22 mouse cellular contexts compared by ENCODE assay signal in genomic region chr1:162472949-162473348, GRCm38 (mm10). TPM values are rescaled to one million over a fixed set of nuclear protein-coding genes. Genes with fewer than 3 reads are reported as not detected.
A peak's percentile ranks its signal among the peaks of the same experiment; 100 is the strongest.
DNase-seq lines count a peak whose midpoint lies in the region; TF ChIP-seq lines count a peak whose summit lies in the region.
"Had no signal": no experiment of that assay in that cellular context is flagged by ENCODE, and none has a peak within 500 bp of the region (broad histone marks: within the 10 kb centered on the region; RNA-seq: fewer than 3 reads in every experiment).

No protein-coding gene starts in this region.

- TF ChIP-seq POLR2A in CH12.LX (IDR thresholded peaks at IDR 0.05; ENCODE audit: low read depth, low read length) (no peak), MEL (IDR thresholded peaks at IDR 0.05; ENCODE audit: control insufficient read depth in 1 of 2, insufficient read depth in 1 of 2, low read depth in 1 of 2, low read length in 2 of 2, poor library complexity in 1 of 2) (no peak)

- dilution Hi-C loops in CH12.LX (cut with MboI; ENCODE audit: extremely low pct_ligation_motif_present, extremely low pct_unique_long_range_greater_than_20kb, low sequenced_read_pairs) = no loop called here

- no peak overlapping the region for H3K9ac ChIP-seq in CH12.LX (ENCODE audit: insufficient read depth, low read depth)
- H3K9ac ChIP-seq in ES-E14 (ENCODE audit: insufficient read depth, low read depth, low read length, poor library complexity, severe bottlenecking) = no peak overlapping the region
- no peak overlapping the region for H3K9ac ChIP-seq in MEL (ENCODE audit: control insufficient read depth, low read depth, low read length, poor library complexity, severe bottlenecking)

- H3K4me1 ChIP-seq in CH12.LX (ENCODE audit: control insufficient read depth in 1 of 2, insufficient read depth in 2 of 2) (no peaks in the 10 kb centered on the region), ES-E14 (ENCODE audit: control insufficient read depth in 2 of 2, insufficient read depth in 2 of 2, low read length in 2 of 2, poor library complexity in 1 of 2) (no peaks in the 10 kb centered on the region), MEL (ENCODE audit: control insufficient read depth in 1 of 2, insufficient read depth in 2 of 2, low read length in 2 of 2) (no peaks in the 10 kb centered on the region)

- H3K36me3 ChIP-seq in CH12.LX (replicated peaks in 1 of 2; ENCODE audit: control insufficient read depth in 1 of 2, insufficient read depth in 1 of 2, low read length in 1 of 2) = no peaks in the 10 kb centered on the region
- H3K36me3 ChIP-seq in ES-E14 (ENCODE audit: control insufficient read depth, insufficient read depth, low read length, poor library complexity, severe bottlenecking) = no peaks in the 10 kb centered on the region
- H3K36me3 ChIP-seq in MEL (ENCODE audit: control insufficient read depth in 1 of 2, insufficient read depth in 2 of 2, low read length in 2 of 2) = no peaks in the 10 kb centered on the region
- H3K36me3 ChIP-seq: G1E had no signal

- TF ChIP-seq EP300 in CH12.LX (IDR thresholded peaks at IDR 0.05; ENCODE audit: low read length) (no peak), MEL (IDR thresholded peaks at IDR 0.05; ENCODE audit: low read depth in 1 of 2, low read length in 2 of 2) (no peak)

- H3K9me3 ChIP-seq in CH12.LX (replicated peaks; ENCODE audit: low read length) (no peaks in the 10 kb centered on the region), ES-E14 (ENCODE audit: control insufficient read depth, insufficient read depth, low read depth, low read length) (no peaks in the 10 kb centered on the region), MEL (replicated peaks; ENCODE audit: insufficient read depth, low read length) (no peaks in the 10 kb centered on the region)
- H3K9me3 ChIP-seq: G1E had no signal

- intact Hi-C loops in left cerebral cortex, postnatal 10 days (cut with DNase I) = loop anchor here (10.0 kb wide), 1 partner anchor 108 kb away; no protein-coding TSS in a partner anchor

- TF ChIP-seq RAD21 in CH12.LX (IDR thresholded peaks at IDR 0.05; ENCODE audit: low read depth, low read length) (no peak), MEL (IDR thresholded peaks at IDR 0.05; ENCODE audit: low read depth, low read length) (no peak)

- H3K4me3 ChIP-seq in CH12.LX (replicated peaks in 1 of 3; ENCODE audit: low read depth in 2 of 3, low read length in 2 of 3, poor library complexity in 1 of 3) = no peak overlapping the region
- H3K4me3 ChIP-seq in ES-E14 (ENCODE audit: insufficient read depth in 1 of 2, low read depth in 1 of 2, low read length in 2 of 2, poor library complexity in 1 of 2, severe bottlenecking in 1 of 2) = no peak overlapping the region
- H3K4me3 ChIP-seq in MEL (ENCODE audit: control insufficient read depth in 1 of 2, insufficient read depth in 1 of 2, low read depth in 2 of 2, low read length in 2 of 2) = no peak overlapping the region

- DNase-seq in CH12.LX (ENCODE audit: extremely low read depth) (no peak), ES-E14 (ENCODE audit: low read depth, low spot score) (no peak), MEL (ENCODE audit: low read depth, low spot score) (no peak)
- DNase-seq in Muller cell, postnatal 12 days (ENCODE audit: inconsistent ontology term) = peak; percentile 5
- DNase-seq in cerebellum, adult 9-11 months = no peak
- DNase-seq in thymus, postnatal 0 days (ENCODE audit: low spot score) = no peak
- DNase-seq in left cerebral cortex, postnatal 10 days (ENCODE audit: extremely low spot score in 1 of 2, low spot score in 2 of 2) = no peak
- DNase-seq in cerebellum, postnatal 14 days = no peak
- DNase-seq: adrenal gland, adult 2 months; adrenal gland, adult 8-10 months; adrenal gland, postnatal 10 days; adrenal gland, postnatal 14 days; adrenal gland, postnatal 25 days; adrenal gland, postnatal 36 days; B cell, adult 2 months; cerebellum, adult 11 months; cerebellum, adult 11-12 months; cerebellum, adult 18-20 months; cerebellum, adult 2 months; cerebellum, adult 8-10 months had no signal

- no peaks in the 10 kb centered on the region for H3K27me3 ChIP-seq in CH12.LX (replicated peaks)
- H3K27me3 ChIP-seq in MEL (ENCODE audit: control insufficient read depth in 1 of 2, insufficient read depth in 2 of 2, low read length in 2 of 2) = no peaks in the 10 kb centered on the region; a peak in 2 of 4 replicates
- H3K27me3 ChIP-seq: Patski had no signal

- H3K79me2 ChIP-seq in CH12.LX (replicated peaks; ENCODE audit: control insufficient read depth, extremely low read depth, insufficient read depth, poor library complexity, severe bottlenecking) (no peaks in the 10 kb centered on the region), MEL (ENCODE audit: control insufficient read depth, insufficient read depth, low read length, poor library complexity) (no peaks in the 10 kb centered on the region)

- H3K4me2 ChIP-seq in CH12.LX (ENCODE audit: insufficient read depth, low read depth, poor library complexity, severe bottlenecking) = no peak overlapping the region

- in situ Hi-C loops in CH12.LX (cut with MboI; ENCODE audit: low pct_ligation_motif_present, low pct_unique_long_range_greater_than_20kb, low sequenced_read_pairs) (no loop called here), ES-E14 (cut with MboI; ENCODE audit: low sequenced_read_pairs in 2 of 2, unreplicated experiment in 2 of 2) (no loop called here)

- no peak overlapping the region for H3K27ac ChIP-seq in CH12.LX (ENCODE audit: insufficient read depth, low read depth)
- H3K27ac ChIP-seq in ES-E14 (ENCODE audit: insufficient read depth, low read depth, low read length, poor library complexity, severe bottlenecking) = no peak overlapping the region
- H3K27ac ChIP-seq in MEL (ENCODE audit: control insufficient read depth, low read depth, low read length) = no peak overlapping the region

- no peak for TF ChIP-seq CTCF in CH12.LX (conservative IDR thresholded peaks at IDR 0.05 in 1 of 2, IDR thresholded peaks at IDR 0.05 in 1 of 2; ENCODE audit: low read depth in 2 of 2, low read length in 2 of 2)
- TF ChIP-seq CTCF in MEL (IDR thresholded peaks at IDR 0.05 in 2 of 3, conservative IDR thresholded peaks at IDR 0.05 in 1 of 3; ENCODE audit: control insufficient read depth in 1 of 3, insufficient read depth in 1 of 3, low read depth in 2 of 3, low read length in 3 of 3, poor library complexity in 1 of 3, severe bottlenecking in 1 of 3) = no peak

TF ChIP-seq in CH12.LX, 34 proteins besides CTCF, POLR2A, EP300 and RAD21:
- TF ChIP-seq ZNF384 (IDR thresholded peaks at IDR 0.05; ENCODE audit: low read depth, low read length) = no peak
- TF ChIP-seq MAFK (IDR thresholded peaks at IDR 0.05; ENCODE audit: insufficient replicate concordance, low read length) = peak; percentile 98

TF ChIP-seq in ES-E14, 5 proteins besides CTCF, POLR2A, EP300 and RAD21:
- TF ChIP-seq MAFK (IDR thresholded peaks at IDR 0.05; ENCODE audit: insufficient read depth, low read depth, low read length) (peak; percentile 94), ZC3H11A (IDR thresholded peaks at IDR 0.05; ENCODE audit: borderline replicate concordance, low read depth, low read length) (no peak), ZNF384 (IDR thresholded peaks at IDR 0.05; ENCODE audit: low read depth, low read length) (no peak)
TF ChIP-seq in ES-E14: peak in this region for 1.

TF ChIP-seq in MEL, 35 proteins besides CTCF, POLR2A, EP300 and RAD21:
- TF ChIP-seq MAFK (IDR thresholded peaks at IDR 0.05; ENCODE audit: borderline replicate concordance, low read depth, low read length) (peak; percentile 93), GATA1 (IDR thresholded peaks at IDR 0.05; ENCODE audit: low read depth, low read length) (no peak)

RNA-seq across cellular contexts. Expression of gene Dnm3, which starts 4.9 kb away (rescaled TPM):
- 5.1 and 6.9 TPM in 2 replicates for total RNA-seq in CH12.LX (2012; rRNA removed)
- 3.6 and 4.0 TPM in 2 replicates for total RNA-seq in CH12.LX (2014; rRNA removed)
- polyA plus RNA-seq in CH12.LX (2012; ENCODE audit: insufficient read length, low read depth) = 9.5 and 10.3 TPM in 2 replicates
- 0.05 and 0.49 TPM in 2 replicates for total RNA-seq in ES-E14 (2012; rRNA removed)
- total RNA-seq in MEL (2012; rRNA removed) = not detected in 2 replicates
- polyA plus RNA-seq in MEL (2012; ENCODE audit: insufficient read depth in 1 of 2, insufficient read length in 2 of 2, low read depth in 1 of 2, low replicate concordance in 2 of 2, missing spikeins in 1 of 2) = not detected
- polyA plus RNA-seq in thymus, postnatal 0 days (2015; fragmentation: Nextera tagmentation; extraction: Ambion mirVana) = 2.1 and 2.2 TPM in 2 replicates
- 10 to 100 TPM; 74.5 to 81.2 TPM for total RNA-seq in left cerebral cortex, postnatal 10 days (2021)

Comparison
In these comparisons a context has a peak if more than half of its experiments do, and no peak if none do; other contexts are left out.
1. RNA of gene Dnm3, which starts 4.9 kb away (total RNA-seq): 74.5 to 81.2 TPM in left cerebral cortex, postnatal 10 days; 3.6 to 6.9 TPM in CH12.LX, 0.05 to 0.49 TPM in ES-E14 and not detected in MEL; every median in the first group is over 4 times any median in the second.
2. Of the 35 proteins assayed by ChIP-seq in both MEL and CH12.LX: peak only in MEL: none; only in CH12.LX: none; in both: MAFK; in neither: 34.